Mouse (Mus musculus) heart, embryonic 16.5 days (tissue): ENCODE measurements at regions not wholly inside any gene's neighbourhood (a gene's known extent, or its start where the extent isn't known, plus 50 kb on each side); places are given as distances from the start of the nearest gene placed in this dataset.

Source experiments
- ATAC-seq: fragments of 200-750 bp; cut with Nextera tagmentation; replicated peaks from 2 replicates; pipeline ENCODE4 v1.8.0; 2017; ENCODE audit warnings: moderate number of reproducible peaks; ENCODE audit not compliant: insufficient read depth, low FRiP score; ENCODE audit errors: extremely low read depth
- H3K27ac ChIP-seq: fragments of 300-500 bp; sonication (generic); 2 replicates; pipeline ENCODE4 v1.5.1; 2014; ENCODE audit warnings: mild to moderate bottlenecking, low read length, control low read depth, moderate library complexity
- H3K27me3 ChIP-seq: fragments of 300-500 bp; sonication (generic); 2 replicates; pipeline ENCODE4 v1.6.1; 2014; ENCODE audit warnings: low read length, mixed read lengths; ENCODE audit not compliant: control insufficient read depth, insufficient read depth
- H3K36me3 ChIP-seq: fragments of 300-500 bp; sonication (generic); 2 replicates; pipeline ENCODE4 v1.6.1; 2014; ENCODE audit not compliant: control insufficient read depth, insufficient read depth
- H3K4me1 ChIP-seq: fragments of 300-500 bp; sonication (generic); 2 replicates; pipeline ENCODE4 v1.6.1; 2014; ENCODE audit warnings: low read length, mixed read lengths; ENCODE audit not compliant: control insufficient read depth, insufficient read depth
- H3K4me2 ChIP-seq: fragments of 300-500 bp; sonication (generic); 2 replicates; pipeline ENCODE4 v1.6.1; 2014; ENCODE audit warnings: low read depth, mild to moderate bottlenecking, control low read depth, low read length
- H3K4me3 ChIP-seq: fragments of 300-500 bp; sonication (generic); 2 replicates; pipeline ENCODE4 v1.5.1; 2014; ENCODE audit warnings: mild to moderate bottlenecking, control low read depth, low read length
- H3K9ac ChIP-seq: fragments of 300-500 bp; sonication (generic); 2 replicates; pipeline ENCODE4 v1.6.1; 2014; ENCODE audit warnings: low read length, control low read depth
- H3K9me3 ChIP-seq: fragments of 300-500 bp; sonication (generic); replicated peaks from 2 replicates; pipeline ENCODE4 v1.6.1; 2016; ENCODE audit warnings: low read length; ENCODE audit not compliant: control insufficient read depth
- WGBS: fragments of 180-500 bp; shearing (Covaris S2); extraction: QIAGEN DNeasy Blood & Tissue Kit; methylation state at CpG from one replicate; pipeline ENCODE4 v1.1.7; 2014; 5-methylcytosine and 5-hydroxymethylcytosine counted together

DNA sequence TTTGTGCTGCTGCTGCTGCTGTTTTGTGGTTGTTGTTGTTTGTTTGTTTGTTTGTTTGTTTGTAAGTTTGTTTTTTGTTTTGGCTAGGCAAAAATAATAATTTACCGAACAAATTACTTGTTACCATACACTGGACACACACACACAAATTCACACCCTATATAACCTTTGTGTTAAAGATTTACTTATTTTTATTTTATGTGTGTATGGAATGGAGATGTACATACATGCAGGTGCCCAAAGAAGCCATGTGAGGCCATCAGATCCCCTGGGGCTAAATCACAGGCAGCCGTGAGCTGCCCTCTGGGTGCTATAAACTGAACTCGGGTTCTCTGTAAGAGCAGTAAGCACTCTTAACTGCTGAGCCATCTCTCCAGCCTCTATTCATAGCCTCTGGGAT, 56.0 kb downstream of the Pttg1 start:
- no peaks in the 10 kb centered on the region for H3K9me3 ChIP-seq
- no peak overlapping the region for H3K4me2 ChIP-seq
- no peak for ATAC-seq
- H3K4me1 ChIP-seq = no peaks in the 10 kb centered on the region
- H3K36me3 ChIP-seq = no peaks in the 10 kb centered on the region
- no peak overlapping the region for H3K27ac ChIP-seq
- H3K4me3 ChIP-seq = no peak overlapping the region
- WGBS = 84% methylated on average over 3 of the region's 3 CpGs
- H3K9ac ChIP-seq = no peak overlapping the region
- no peaks in the 10 kb centered on the region for H3K27me3 ChIP-seq

DNA sequence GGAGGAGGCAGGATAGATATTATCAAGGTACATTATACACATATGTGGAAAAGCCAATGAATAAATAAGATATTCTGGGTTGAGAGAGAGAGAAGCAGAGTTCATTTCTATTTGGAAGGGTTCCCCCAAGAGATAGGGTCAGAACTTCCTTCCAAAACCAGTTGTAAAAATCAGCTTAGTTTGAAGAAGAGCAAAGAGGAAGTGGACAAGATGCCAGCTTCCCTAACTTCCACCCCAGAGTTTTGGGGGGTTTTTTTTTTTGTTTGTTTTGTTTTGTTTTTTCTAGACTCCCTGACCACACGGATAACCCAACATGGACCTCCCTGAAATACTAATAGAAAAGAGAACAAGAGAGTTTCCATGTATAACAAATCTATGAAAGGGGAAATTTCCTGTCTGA, 57.7 kb downstream of the Pttg1 start:
- H3K4me2 ChIP-seq = no peak overlapping the region
- no peak overlapping the region for H3K27ac ChIP-seq
- H3K36me3 ChIP-seq = no peaks in the 10 kb centered on the region
- H3K9ac ChIP-seq = no peak overlapping the region
- ATAC-seq = no peak
- no peaks in the 10 kb centered on the region for H3K9me3 ChIP-seq
- WGBS = 66% methylated on average over 1 of the region's 1 CpGs
- H3K4me1 ChIP-seq = no peaks in the 10 kb centered on the region
- H3K27me3 ChIP-seq = no peaks in the 10 kb centered on the region
- no peak overlapping the region for H3K4me3 ChIP-seq

DNA sequence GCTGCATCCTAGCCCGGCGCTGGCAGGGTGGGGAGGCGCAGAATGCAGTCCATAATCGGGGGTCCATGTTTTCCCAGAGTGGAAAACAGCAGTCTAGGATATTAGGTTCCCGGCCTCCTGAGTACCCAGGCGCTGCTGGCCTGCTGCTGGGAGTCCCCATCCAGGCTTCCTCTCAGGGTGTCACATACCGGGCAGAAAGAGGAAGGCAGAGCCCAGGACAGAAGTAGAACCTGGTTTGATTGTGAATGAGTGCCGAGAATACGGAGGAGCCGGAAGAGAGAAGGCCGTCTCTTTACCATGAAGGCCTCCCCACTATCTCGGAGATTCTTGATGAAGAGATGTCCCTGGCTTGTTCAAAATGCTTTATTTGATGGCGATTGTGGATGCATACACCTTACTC, 64.2 kb downstream of the Pttg1 start:
- no peak for ATAC-seq
- H3K36me3 ChIP-seq = no peaks in the 10 kb centered on the region
- H3K9me3 ChIP-seq = no peaks in the 10 kb centered on the region
- H3K27ac ChIP-seq = no peak overlapping the region
- H3K4me3 ChIP-seq = no peak overlapping the region
- no peak overlapping the region for H3K4me2 ChIP-seq
- H3K27me3 ChIP-seq = no peaks in the 10 kb centered on the region
- 64% methylated on average over 13 of the region's 13 CpGs for WGBS
- H3K4me1 ChIP-seq = no peaks in the 10 kb centered on the region
- H3K9ac ChIP-seq = no peak overlapping the region

DNA sequence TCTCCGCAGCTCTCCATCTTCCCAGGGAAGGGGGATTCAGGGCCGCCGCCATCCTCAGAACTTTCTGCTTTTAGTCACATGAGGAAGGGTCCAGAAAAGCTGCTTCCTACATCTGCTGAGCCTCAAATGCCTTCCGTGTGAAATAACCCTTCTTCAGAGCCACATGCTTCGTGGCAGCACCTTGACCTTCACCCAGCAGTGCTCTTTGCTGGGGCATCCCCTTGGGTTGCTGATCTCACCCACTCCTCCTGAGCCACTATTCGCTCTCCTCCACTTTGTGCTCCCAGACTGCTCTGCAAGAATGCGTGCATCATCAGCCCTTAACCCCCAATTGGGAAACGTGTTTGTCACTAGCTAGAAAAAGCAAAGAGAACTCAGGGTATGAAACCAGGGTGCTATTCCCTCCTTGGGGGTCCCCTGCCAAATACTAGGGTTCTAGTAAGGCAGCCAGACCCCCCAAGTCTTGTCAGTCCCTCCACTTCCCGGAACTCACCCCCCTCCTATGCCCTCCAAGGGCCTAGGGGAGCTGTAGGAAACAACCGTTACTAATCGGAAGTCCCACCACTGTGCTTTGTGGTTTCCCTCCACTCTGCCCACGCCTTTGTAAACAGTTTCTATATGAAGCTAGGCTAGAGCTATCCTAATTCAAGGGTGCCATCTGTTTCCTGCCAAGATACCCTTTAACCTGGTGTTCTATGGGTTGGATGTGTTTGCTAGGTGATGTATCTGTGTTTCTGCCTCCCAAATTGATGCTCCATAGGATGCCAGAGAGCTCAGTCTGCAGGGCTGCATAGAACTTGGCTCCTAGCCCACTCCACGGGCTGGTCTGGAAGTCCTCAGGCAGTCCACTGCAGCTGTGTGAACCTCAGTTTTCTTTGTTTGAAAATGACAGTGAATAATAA, 67.4 kb downstream of the Pttg1 start:
- H3K9ac ChIP-seq = no peak overlapping the region
- whole genome bisulfite sequencing = 53% methylated on average over 13 of the region's 13 CpGs
- H3K27ac ChIP-seq = no peak overlapping the region
- H3K4me2 ChIP-seq = no peak overlapping the region
- H3K9me3 ChIP-seq = no peaks in the 10 kb centered on the region
- ATAC-seq = no peak
- no peaks in the 10 kb centered on the region for H3K4me1 ChIP-seq
- H3K36me3 ChIP-seq = no peaks in the 10 kb centered on the region
- H3K27me3 ChIP-seq = no peaks in the 10 kb centered on the region
- H3K4me3 ChIP-seq = no peak overlapping the region

DNA sequence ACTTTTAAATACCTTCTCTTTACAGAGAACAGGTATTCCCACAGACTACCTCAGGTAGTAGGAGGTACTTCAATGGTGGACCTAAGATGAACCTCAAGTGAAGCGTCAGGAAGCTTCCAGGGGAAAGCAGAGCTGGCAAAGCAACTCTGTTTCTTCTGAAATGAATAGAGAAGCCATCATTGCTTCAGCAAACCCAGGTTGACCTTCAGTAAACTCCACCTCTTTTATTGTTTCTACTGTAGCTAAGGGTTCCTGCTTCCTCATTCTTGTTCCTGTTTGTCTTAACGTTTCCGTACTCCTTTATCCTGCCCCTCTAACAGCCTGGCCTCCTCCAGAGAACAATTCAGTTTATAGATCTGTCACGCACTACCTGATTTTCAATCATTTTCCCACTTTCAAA, 72.4 kb downstream of the Pttg1 start:
- Histone ChIP-seq H3K36me3 (no peaks in the 10 kb centered on the region), H3K27me3 (no peaks in the 10 kb centered on the region), H3K4me3 (no peak overlapping the region), H3K4me1 (no peaks in the 10 kb centered on the region), H3K9me3 (no peaks in the 10 kb centered on the region), H3K4me2 (no peak overlapping the region), H3K27ac (no peak overlapping the region), H3K9ac (no peak overlapping the region)
- WGBS = 60% methylated on average over 4 of the region's 4 CpGs
- no peak for ATAC-seq

DNA sequence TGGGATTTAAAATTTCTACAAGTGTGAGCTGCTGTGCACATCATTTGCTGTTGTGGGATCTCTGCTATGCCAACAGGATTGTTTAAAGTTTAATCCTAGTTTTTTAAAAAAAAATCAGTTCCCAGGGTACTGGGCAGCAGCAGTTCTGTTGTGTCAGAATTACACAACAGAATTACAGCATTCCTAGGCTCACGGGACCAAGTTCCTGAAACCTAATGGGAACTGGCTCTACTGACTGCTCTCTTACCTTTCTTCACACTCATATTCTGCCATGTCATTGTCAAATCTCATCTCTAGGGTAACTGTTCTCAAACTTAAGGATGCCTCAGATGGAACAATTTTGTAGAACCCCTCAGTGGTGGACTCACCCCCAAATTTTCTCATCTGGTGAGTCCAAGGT, 73.0 kb downstream of the Pttg1 start:
- no peaks in the 10 kb centered on the region for H3K27me3 ChIP-seq
- no peaks in the 10 kb centered on the region for H3K4me1 ChIP-seq
- H3K27ac ChIP-seq = no peak overlapping the region
- H3K9ac ChIP-seq = no peak overlapping the region
- no peak for ATAC-seq
- no peaks in the 10 kb centered on the region for H3K9me3 ChIP-seq
- H3K36me3 ChIP-seq = no peaks in the 10 kb centered on the region
- WGBS = 86% methylated on average over 1 of the region's 1 CpGs
- no peak overlapping the region for H3K4me3 ChIP-seq
- no peak overlapping the region for H3K4me2 ChIP-seq

DNA sequence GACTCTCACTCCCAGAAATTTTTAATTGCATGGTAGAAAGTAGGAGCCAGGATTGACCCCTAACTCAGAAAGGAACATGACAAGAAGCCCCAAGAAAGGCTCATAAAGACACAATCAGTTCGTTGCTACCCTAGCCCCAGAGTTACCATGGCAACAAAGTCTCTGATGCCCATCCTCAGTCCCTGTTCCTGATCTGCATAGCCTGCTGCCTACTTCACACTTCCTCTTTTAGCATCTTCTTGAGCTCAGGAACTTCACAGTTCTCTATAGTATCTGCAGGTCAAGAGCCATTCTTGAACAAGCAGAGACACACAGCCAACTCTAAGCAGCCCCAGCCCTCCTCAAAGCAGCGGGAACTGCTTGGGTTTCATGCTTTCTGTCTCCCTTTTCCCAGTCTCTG, 74.2 kb downstream of the Pttg1 start:
- H3K36me3 ChIP-seq = no peaks in the 10 kb centered on the region
- no peak for ATAC-seq
- H3K27ac ChIP-seq = no peak overlapping the region
- no peaks in the 10 kb centered on the region for H3K4me1 ChIP-seq
- no peak overlapping the region for H3K4me3 ChIP-seq
- no peak overlapping the region for H3K4me2 ChIP-seq
- H3K27me3 ChIP-seq = no peaks in the 10 kb centered on the region
- no peak overlapping the region for H3K9ac ChIP-seq
- no peaks in the 10 kb centered on the region for H3K9me3 ChIP-seq
- 58% methylated on average over 2 of the region's 2 CpGs for WGBS

DNA sequence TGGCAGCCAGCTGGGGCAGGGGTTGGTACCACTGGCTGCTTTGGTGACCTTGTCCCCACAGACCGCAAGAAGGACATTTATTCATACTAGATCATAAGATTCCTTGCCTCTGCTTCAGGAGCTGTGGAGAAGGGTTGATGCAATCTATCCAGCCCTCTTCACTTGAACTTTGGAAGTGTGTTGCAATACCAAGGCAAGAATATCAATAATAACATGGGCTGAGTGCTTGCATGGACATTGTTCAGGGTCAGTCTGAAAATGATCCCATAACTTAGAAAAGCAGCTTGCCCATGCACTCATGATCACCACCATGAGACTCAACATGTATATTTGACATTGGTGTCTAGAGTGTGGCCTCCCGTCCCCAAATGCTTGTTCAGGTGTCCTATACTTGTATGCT, 74.7 kb downstream of the Pttg1 start:
- H3K36me3 ChIP-seq = no peaks in the 10 kb centered on the region
- no peak overlapping the region for H3K4me2 ChIP-seq
- WGBS = 80% methylated on average over 2 of the region's 2 CpGs
- H3K9ac ChIP-seq = no peak overlapping the region
- H3K4me1 ChIP-seq = no peaks in the 10 kb centered on the region
- H3K4me3 ChIP-seq = no peak overlapping the region
- no peak for ATAC-seq
- no peaks in the 10 kb centered on the region for H3K27me3 ChIP-seq
- no peaks in the 10 kb centered on the region for H3K9me3 ChIP-seq
- H3K27ac ChIP-seq = no peak overlapping the region

DNA sequence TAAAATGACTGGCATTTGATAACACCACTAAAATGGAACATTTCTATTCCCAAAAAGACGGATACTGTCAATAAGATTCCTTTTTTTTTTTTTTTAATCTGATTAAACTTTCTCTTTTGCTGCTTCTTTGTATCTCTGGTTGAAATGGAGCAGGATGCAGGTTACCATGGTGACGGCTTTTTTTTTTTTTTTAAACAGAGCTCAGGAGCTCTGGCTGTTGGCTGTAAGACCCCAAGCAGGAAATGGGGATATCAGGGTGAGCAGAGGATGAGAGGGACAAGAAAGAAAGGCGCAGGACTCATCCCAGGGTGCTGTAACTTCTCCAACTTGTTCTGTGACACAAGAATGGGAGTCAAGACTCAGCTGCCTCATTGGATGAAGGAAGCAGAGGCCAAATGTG, 75.8 kb downstream of the Pttg1 start:
- H3K4me1 ChIP-seq = peaks cover 2% of the 10 kb centered on the region; the same call in 1 of the 2 replicates

More for the DNA sequence above, 75.8 kb downstream of the Pttg1 start:
- Histone ChIP-seq H3K27me3 (no peaks in the 10 kb centered on the region), H3K9me3 (no peaks in the 10 kb centered on the region), H3K4me2 (no peak overlapping the region), H3K9ac (no peak overlapping the region), H3K36me3 (no peaks in the 10 kb centered on the region), H3K4me3 (no peak overlapping the region), H3K27ac (no peak overlapping the region)
- WGBS = 53% methylated on average over 3 of the region's 3 CpGs
- no peak for ATAC-seq
